Comparison of ENCODE assay signal across 13 mouse cellular contexts in the genomic region with DNA sequence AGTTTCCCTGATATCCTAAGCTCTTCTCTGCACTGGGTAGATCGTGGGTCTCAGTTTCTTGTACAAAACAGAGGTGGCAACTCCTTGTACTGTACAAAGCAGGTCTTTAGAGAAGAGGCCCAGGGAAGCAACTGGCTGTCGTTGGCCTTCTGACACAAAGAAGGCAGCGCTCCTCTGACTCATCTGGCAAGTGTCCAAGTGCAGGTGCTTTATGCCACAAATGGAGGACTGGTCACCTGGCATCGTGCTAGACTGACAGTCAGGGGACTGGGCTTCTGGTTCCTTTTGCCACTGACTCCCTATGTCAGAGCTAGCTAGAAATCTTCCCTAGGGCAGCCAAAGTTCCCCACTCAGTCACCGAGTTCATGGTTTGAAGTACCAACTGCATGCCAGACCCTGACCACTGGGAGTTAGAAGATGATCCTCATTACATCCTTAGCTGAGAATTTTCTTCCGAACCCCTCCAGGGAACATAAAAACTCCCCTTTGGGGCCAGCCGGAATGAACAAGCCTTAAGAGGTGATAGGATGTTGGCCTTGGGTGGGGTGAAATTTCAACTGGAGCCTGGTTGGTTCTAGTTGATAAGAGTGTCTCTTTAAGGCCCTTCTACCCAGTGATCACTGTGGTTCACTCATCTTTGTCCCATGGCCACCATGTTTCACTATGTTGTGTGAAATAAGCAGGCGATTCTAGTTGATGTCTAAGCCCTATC. TPM values are rescaled to one million over a fixed set of nuclear protein-coding genes. Genes with fewer than 3 reads are reported as not detected.
A peak's percentile ranks its signal among the peaks of the same experiment; 100 is the strongest.
DNase-seq lines count a peak whose midpoint lies in the region; ATAC-seq and TF ChIP-seq lines count a peak whose summit lies in the region.
"Had no signal": no experiment of that assay in that cellular context is flagged by ENCODE, and none has a peak within 500 bp of the region (broad histone marks: within the 10 kb centered on the region; RNA-seq: fewer than 3 reads in every experiment).

No protein-coding gene starts in this region.

- TF ChIP-seq EP300 in lung, postnatal 0 days (IDR thresholded peaks at IDR 0.05): no peak

- no peaks in the 10 kb centered on the region for H3K36me3 ChIP-seq in lung, postnatal 0 days (ENCODE audit: insufficient read depth, low read length)

- no peaks in the 10 kb centered on the region for H3K9me3 ChIP-seq in lung, postnatal 0 days (ENCODE audit: low read length)
- H3K9me3 ChIP-seq: megakaryocyte, embryonic 14.5 days had no signal

- H3K27me3 ChIP-seq in lung, postnatal 0 days (replicated peaks; ENCODE audit: insufficient read depth, low read length): no peaks in the 10 kb centered on the region

- DNase-seq in urinary bladder, postnatal 25 days (ENCODE audit: low spot score): peak; percentile 45
- DNase-seq in urinary bladder, postnatal 4 days (ENCODE audit: low spot score in 2 of 2): no peak
- DNase-seq in large intestine, adult 2 months (ENCODE audit: low read depth, low spot score): peak; percentile 84
- DNase-seq in lung, postnatal 0 days (ENCODE audit: low spot score): peak; percentile 65
- DNase-seq in cerebellum, adult 8-10 months: no peak
- DNase-seq in ovary, postnatal 36 days (ENCODE audit: low spot score): no peak
- DNase-seq: heart, adult 2 months; heart, postnatal 36 days had no signal

- TF ChIP-seq CTCF in lung, postnatal 0 days (IDR thresholded peaks at IDR 0.05): no peak

- WGBS in large intestine, adult 2 months: 52% methylated on average over 8 of the region's 8 CpGs
- WGBS in lung, postnatal 0 days: 67% methylated on average over 8 of the region's 8 CpGs

- 0 out of 2 replicates have a peak overlapping the region, but pooled peaks have one; percentile 47 for H3K27ac ChIP-seq in lung, postnatal 0 days (ENCODE audit: low read length)
- H3K27ac ChIP-seq: heart, adult 2 months; layer of hippocampus, adult 2 months had no signal

- H3K9ac ChIP-seq in lung, postnatal 0 days (replicated peaks; ENCODE audit: low read depth): no peak overlapping the region

- H3K4me3 ChIP-seq in lung, postnatal 0 days (ENCODE audit: low read depth, low read length): no peak overlapping the region
- H3K4me3 ChIP-seq: erythroblast, embryonic 14.5 days; heart, adult 2 months; layer of hippocampus, adult 2 months; megakaryocyte, embryonic 14.5 days had no signal

- no peak overlapping the region for H3K4me2 ChIP-seq in lung, postnatal 0 days (replicated peaks; ENCODE audit: low read depth, low read length)

- ATAC-seq in lung, postnatal 0 days: peak; percentile 26
- no peak for ATAC-seq in megakaryocyte progenitor cell, adult 5-6 weeks (replicated peaks; ENCODE audit: poor library complexity)
- ATAC-seq: activated CD4-positive, CD25-positive, alpha-beta regulatory T cell, adult 4 months had no signal

- H3K4me1 ChIP-seq in lung, postnatal 0 days (ENCODE audit: insufficient read depth, low read depth, low read length): peaks cover 13% of the 10 kb centered on the region; the same call in 1 of the 2 replicates

RNA-seq across cellular contexts. Expression of gene Bspry, which starts 5.8 kb away (rescaled TPM):
- polyA plus RNA-seq in large intestine, adult 2 months (2012; rRNA removed): 85.8 and 103 TPM in 2 replicates
- polyA plus RNA-seq in lung, postnatal 0 days (2015; fragmentation: Nextera tagmentation; extraction: Ambion mirVana): 26.8 and 33.0 TPM in 2 replicates
- total RNA-seq in megakaryocyte progenitor cell, adult 5-6 weeks (2015): not detected in 2 replicates
- total RNA-seq in megakaryocyte progenitor cell, adult 5-6 weeks (2017): not detected in 2 replicates
- total RNA-seq: heart, postnatal 36 days had no signal
- polyA plus RNA-seq: erythroblast, embryonic 14.5 days had no signal

RNA-seq across cellular contexts. Expression of gene Wdr31, which starts 14.9 kb away (rescaled TPM):
- 1.7 and 1.9 TPM in 2 replicates for polyA plus RNA-seq in large intestine, adult 2 months (2012; rRNA removed)
- 5.2 and 6.1 TPM in 2 replicates for polyA plus RNA-seq in lung, postnatal 0 days (2015; fragmentation: Nextera tagmentation; extraction: Ambion mirVana)
- total RNA-seq in megakaryocyte progenitor cell, adult 5-6 weeks (2015): 0.95 and 1.2 TPM in 2 replicates
- total RNA-seq in megakaryocyte progenitor cell, adult 5-6 weeks (2017): 0.50 and 1.5 TPM in 2 replicates
- polyA plus RNA-seq: erythroblast, embryonic 14.5 days had no signal

RNA-seq across cellular contexts. Expression of gene Hdhd3, which starts 17.7 kb away (rescaled TPM):
- 97.6 and 124 TPM in 2 replicates for polyA plus RNA-seq in large intestine, adult 2 months (2012; rRNA removed)
- 15.0 and 18.3 TPM in 2 replicates for polyA plus RNA-seq in lung, postnatal 0 days (2015; fragmentation: Nextera tagmentation; extraction: Ambion mirVana)
- 1.1 and 3.3 TPM in 2 replicates for total RNA-seq in megakaryocyte progenitor cell, adult 5-6 weeks (2015)
- 0.92 and 2.5 TPM in 2 replicates for total RNA-seq in megakaryocyte progenitor cell, adult 5-6 weeks (2017)

RNA-seq across cellular contexts. Expression of gene Alad, which starts 34.1 kb away (rescaled TPM):
- polyA plus RNA-seq in large intestine, adult 2 months (2012; rRNA removed): 135 and 144 TPM in 2 replicates
- 110 and 111 TPM in 2 replicates for polyA plus RNA-seq in lung, postnatal 0 days (2015; fragmentation: Nextera tagmentation; extraction: Ambion mirVana)
- total RNA-seq in megakaryocyte progenitor cell, adult 5-6 weeks (2015): 33.6 and 50.9 TPM in 2 replicates
- total RNA-seq in megakaryocyte progenitor cell, adult 5-6 weeks (2017): 24.1 and 25.0 TPM in 2 replicates

RNA-seq across cellular contexts. Expression of gene Pole3, which starts 39.3 kb away (rescaled TPM):
- polyA plus RNA-seq in large intestine, adult 2 months (2012; rRNA removed): 19.5 and 20.9 TPM in 2 replicates
- polyA plus RNA-seq in lung, postnatal 0 days (2015; fragmentation: Nextera tagmentation; extraction: Ambion mirVana): 32.8 and 35.6 TPM in 2 replicates
- 56.8 and 60.9 TPM in 2 replicates for total RNA-seq in megakaryocyte progenitor cell, adult 5-6 weeks (2015)
- 80.7 TPM in 2 replicates for total RNA-seq in megakaryocyte progenitor cell, adult 5-6 weeks (2017)

Comparison
In these comparisons a context has a peak if more than half of its experiments do, and no peak if none do; other contexts are left out.
1. DNase-seq: peak in urinary bladder, postnatal 25 days (single experiment), large intestine, adult 2 months (single experiment) and lung, postnatal 0 days (single experiment); none in urinary bladder, postnatal 4 days (0 of 2), cerebellum, adult 8-10 months (single experiment) and ovary, postnatal 36 days (single experiment).